Mouse (Mus musculus) left cerebral cortex, adult 6 months (tissue): ENCODE data around the gene Slc5a2. TPM values are rescaled to one million over a fixed set of nuclear protein-coding genes. Genes with fewer than 3 reads are reported as not detected.

ENCODE experiments used
- long read RNA-seq, 2 experiments: library from polyadenylated mRNA; unstranded; transcript quantifications; one replicate each; pipeline ENCODE4 v2.0.0; 2019 to 2020
- polyA plus RNA-seq: library from polyadenylated mRNA; unstranded; fragments of <200 nt; fragmentation: Nextera tagmentation; gene quantifications from 2 replicates; pipeline ENCODE4 v1.2.3, GENCODE M21; 2021

Gene Slc5a2
- polyA plus RNA-seq = not detected in 2 replicates
- long read RNA-seq, experiment 1 = 0 reads
- long read RNA-seq, experiment 2 = 0 reads

GRCm38 (mm10) chr7:128265411-128265810 is at the start of gene Slc5a2:
Slc5a2 (plus strand) TSS chr7:128265657.

DNA sequence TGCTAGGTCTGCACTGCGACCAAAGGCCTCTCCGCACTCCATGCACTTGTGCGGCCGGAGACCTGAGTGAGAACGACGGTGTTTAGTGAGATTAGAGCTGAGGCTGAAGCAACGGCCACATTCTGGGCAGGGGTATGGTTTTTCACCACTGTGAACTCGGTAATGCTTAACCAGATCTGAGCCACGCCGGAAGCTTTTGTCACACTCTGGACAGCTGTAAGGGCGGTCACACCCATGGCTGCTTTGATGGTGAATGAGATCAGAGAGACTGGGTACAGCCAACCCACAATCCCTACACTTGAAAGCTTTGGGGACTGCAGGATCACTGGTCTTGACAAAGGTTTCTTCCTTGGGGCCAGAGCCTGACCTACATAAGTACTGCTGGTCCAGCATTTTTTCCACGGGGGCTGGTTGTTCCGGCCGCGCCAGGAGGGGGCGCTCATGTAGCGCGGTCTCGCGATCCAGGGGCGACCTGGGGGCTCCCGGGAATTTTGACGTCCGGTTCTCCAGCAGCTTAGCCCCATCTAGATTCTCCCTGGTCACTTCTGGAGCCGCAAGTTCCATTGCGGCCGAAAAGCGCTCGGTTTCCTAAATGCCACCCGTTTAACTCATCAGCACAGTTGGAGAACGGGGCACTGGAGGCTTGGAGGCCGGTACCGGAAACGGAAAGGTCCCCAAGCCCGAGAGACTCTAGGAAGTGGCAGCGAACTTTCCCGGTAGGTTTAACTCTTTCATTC is 28.4 kb upstream of the Slc5a2 start, which contains the start of gene Armc5:
Gene Armc5, plus strand, starts transcription at position 487 of the 737 bp plus-strand sequence.

DNA sequence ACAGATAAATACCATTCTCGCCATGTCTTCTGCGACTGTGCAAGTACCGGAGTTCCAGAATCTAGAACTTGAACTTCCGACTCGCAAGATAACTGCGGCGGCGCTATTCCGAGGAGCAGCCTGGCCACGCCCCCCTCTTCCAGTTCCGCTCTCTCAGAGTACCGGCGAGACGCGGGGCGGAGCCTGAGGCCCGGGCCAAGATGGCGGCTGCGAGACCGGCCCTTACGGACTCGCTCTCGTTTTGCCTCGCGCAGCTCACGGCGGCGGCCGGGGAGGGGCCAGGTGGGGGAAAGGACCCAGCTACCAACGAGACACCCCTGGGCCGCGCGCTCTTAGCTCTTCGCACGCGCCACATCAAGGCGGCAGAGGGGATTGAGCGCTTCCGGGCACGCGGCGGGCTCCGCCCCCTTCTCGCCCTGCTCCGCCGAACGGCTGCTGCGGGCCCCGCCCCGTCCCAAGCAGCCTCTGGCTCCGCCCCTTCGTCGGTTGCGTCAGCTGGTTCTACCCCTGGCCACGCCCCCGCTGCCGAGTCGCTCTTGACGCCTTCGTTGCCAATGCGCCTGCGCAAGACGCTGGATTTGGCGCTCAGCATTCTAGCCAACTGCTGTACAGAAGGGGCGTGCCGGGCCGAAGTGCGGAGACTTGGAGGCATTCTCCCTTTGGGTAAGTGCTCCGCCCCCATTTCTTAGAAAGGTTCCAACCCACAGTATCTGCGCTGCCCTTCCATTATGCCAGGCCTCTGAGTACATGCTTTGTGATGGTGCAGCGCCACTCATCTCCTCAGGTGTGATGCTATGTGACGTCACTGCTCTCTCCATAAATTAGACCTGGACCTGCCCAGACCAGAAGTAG is 27.3 kb upstream of the Slc5a2 start, which contains the start of gene 9130023H24Rik:
Gene 9130023H24Rik, minus strand, starts transcription at position 105 of the 852 bp plus-strand sequence.

DNA sequence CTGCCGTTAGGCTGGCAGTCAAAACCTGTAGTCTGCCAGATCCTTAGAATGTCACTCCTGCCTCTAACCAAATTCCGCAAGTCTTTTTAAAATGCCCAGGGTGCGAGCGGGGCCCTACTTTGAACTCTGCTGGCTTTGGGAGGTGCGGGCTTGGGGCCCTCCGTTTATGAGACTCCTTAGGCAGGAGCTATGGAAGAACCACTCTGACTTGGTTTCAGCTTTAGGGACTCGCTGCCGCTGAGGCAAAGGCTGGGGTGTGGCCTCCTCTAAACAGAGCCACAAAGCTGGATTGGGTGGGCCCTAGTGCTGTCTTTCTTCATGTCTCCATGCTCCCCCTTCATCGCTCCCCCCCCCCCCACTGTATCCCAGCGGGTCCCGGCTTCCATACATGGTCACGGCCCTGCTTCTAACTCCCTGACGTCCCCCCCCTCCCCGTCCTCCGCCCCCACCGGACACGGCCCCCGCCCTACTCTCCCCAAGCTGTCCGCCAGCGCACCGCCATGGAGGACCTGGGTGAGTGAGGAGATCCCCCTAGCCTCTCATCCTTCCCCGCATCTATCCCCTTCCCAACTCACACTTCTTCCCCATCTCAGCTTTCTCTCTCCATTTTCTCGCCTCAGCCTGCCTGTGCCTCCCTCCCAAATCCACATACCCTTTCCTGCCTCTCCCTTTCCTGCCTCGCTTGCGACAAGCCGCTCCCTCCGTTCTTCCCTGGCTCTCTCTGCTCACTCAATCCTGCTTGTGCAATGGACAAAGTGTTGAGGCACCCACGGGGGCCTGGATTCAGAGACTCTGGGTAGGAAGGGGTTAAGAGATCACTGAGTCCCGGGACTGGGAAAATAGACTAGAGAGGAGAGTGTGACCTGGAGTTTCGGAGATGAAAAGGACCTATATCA is 18.7 kb upstream of the Slc5a2 start, which contains the start of gene Tgfb1i1:
Gene Tgfb1i1, plus strand, starts transcription at position 317 of the 896 bp plus-strand sequence.

GRCm38 (mm10) chr7:128297617-128298480 is 32.4 kb downstream of the Slc5a2 start, which contains the start of gene BC017158:
BC017158 (minus strand) TSS chr7:128298170.

Other genes starting within 250 kb of the Slc5a2 start
- 2.4 and 2.5 TPM in 2 replicates for gene Itgam, start 203.0 kb upstream of the Slc5a2 start, polyA plus RNA-seq
- gene Gm49368, start 203.0 kb upstream of the Slc5a2 start, polyA plus RNA-seq = 0.03 TPM in 1 of 2 replicates, not detected in the other
- gene Itgax, start 136.1 kb upstream of the Slc5a2 start, polyA plus RNA-seq = 0.11 and 0.14 TPM in 2 replicates
- 0.39 and 0.87 TPM in 2 replicates for gene Itgad, start 111.3 kb upstream of the Slc5a2 start, polyA plus RNA-seq
- gene Cox6a2, start 59.3 kb upstream of the Slc5a2 start, polyA plus RNA-seq = 50.7 and 69.6 TPM in 2 replicates
- gene Armc5, start 28.3 kb upstream of the Slc5a2 start, polyA plus RNA-seq = 7.6 and 9.1 TPM in 2 replicates
- gene 9130023H24Rik, start 27.6 kb upstream of the Slc5a2 start, polyA plus RNA-seq = 3.0 and 4.5 TPM in 2 replicates
- 15.0 and 24.1 TPM in 2 replicates for gene Tgfb1i1, start 18.8 kb upstream of the Slc5a2 start, polyA plus RNA-seq
- gene BC017158, start 32.5 kb downstream of the Slc5a2 start, polyA plus RNA-seq = 10.4 and 19.9 TPM in 2 replicates
- 136 and 139 TPM in 2 replicates for gene Rgs10, start 153.1 kb downstream of the Slc5a2 start, polyA plus RNA-seq
- 8.2 and 11.7 TPM in 2 replicates for gene Tial1, start 196.1 kb downstream of the Slc5a2 start, polyA plus RNA-seq